Mouse (Mus musculus) spleen, adult 2 months (tissue): ENCODE results near the gene Txnrd2.

ENCODE experiments used
- CTCF ChIP-seq: fragments of 200-500 bp; IDR thresholded peaks from 2 replicates; pipeline ENCODE4 v1.5.1; 2011; ENCODE audit warnings: mild to moderate bottlenecking, inconsistent platforms; ENCODE audit not compliant: insufficient read depth, insufficient read length, insufficient replicate concordance; ENCODE audit errors: extremely low read depth
- POLR2A ChIP-seq: fragments of 200-500 bp; IDR thresholded peaks from 2 replicates; pipeline ENCODE4 v1.6.1; 2011; ENCODE audit warnings: low read depth, low read length, inconsistent platforms

DNA sequence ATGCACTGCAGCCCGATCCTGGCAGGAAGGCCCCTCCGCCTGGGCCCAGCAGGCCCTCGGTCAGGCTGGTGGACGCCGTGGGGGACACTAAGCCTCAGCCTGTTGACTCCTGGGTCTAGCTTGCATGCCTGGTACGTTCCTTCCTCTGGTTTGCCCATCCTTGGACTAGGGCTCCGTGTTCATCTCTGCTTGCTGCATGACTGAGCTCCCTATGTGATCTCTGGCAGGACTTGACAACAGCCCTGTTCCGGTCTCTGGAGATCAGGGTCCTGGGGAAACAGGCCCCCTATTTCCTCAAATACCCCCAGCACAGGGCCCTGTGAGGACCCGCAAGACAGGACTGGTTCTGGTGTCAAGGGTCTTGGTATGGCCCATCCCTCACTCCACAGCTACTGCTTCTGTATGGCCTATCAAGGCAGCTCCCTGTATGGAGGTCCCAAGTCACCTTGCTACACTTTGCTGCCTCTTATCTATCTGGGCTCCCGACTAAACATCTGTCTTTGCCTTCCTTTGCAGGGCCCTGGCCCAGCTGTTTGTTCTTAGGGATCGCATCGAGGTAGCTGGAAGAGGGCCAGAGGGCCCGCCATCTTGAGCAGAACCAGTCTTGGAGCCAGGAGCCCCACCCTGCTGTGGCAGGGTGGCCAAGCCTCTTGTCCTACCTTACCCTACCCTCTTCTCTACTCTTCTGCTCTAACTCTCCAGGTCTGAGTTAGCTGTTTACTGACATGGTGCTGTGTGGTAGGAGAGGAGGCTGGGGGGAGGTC lies 20.9 kb upstream of the Txnrd2 start:
- TF ChIP-seq CTCF (no peak), POLR2A (no peak)
